Mouse (Mus musculus) kidney, postnatal 0 days (tissue): ENCODE results near the gene Magi2. TPM values are rescaled to one million over a fixed set of nuclear protein-coding genes. Genes with fewer than 3 reads are reported as not detected.
A peak's percentile ranks its signal among the peaks of the same experiment; 100 is the strongest.

Source experiments
- ATAC-seq: fragments of 200-750 bp; cut with Nextera tagmentation; replicated peaks from 2 replicates; pipeline ENCODE4 v1.8.0; 2017; ENCODE audit warnings: low read depth, moderate number of reproducible peaks, moderate TSS enrichment, moderate library complexity; ENCODE audit not compliant: low FRiP score
- DNase-seq: peaks from one replicate; pipeline ENCODE4 v3.0.0-alpha.2; 2016; ENCODE audit warnings: low spot score
- H3K27ac ChIP-seq: fragments of 300-500 bp; sonication (generic); 2 replicates; pipeline ENCODE4 v1.5.1; 2014; ENCODE audit warnings: mild to moderate bottlenecking
- H3K27me3 ChIP-seq: fragments of 300-500 bp; sonication (generic); 2 replicates; pipeline ENCODE4 v1.6.1; 2014; ENCODE audit warnings: low read length, mixed read lengths; ENCODE audit not compliant: insufficient read depth
- H3K36me3 ChIP-seq: fragments of 300-500 bp; sonication (generic); 2 replicates; pipeline ENCODE4 v1.6.1; 2014; ENCODE audit warnings: low read length, mixed read lengths; ENCODE audit not compliant: insufficient read depth
- H3K4me1 ChIP-seq: fragments of 300-500 bp; sonication (generic); replicated peaks from 2 replicates; pipeline ENCODE4 v1.6.1; 2014; ENCODE audit warnings: antibody characterized with exemption, low read length, mixed read lengths; ENCODE audit not compliant: insufficient read depth
- H3K4me2 ChIP-seq: fragments of 300-500 bp; sonication (generic); 2 replicates; pipeline ENCODE4 v1.6.1; 2014; ENCODE audit warnings: mild to moderate bottlenecking, low read length, moderate library complexity, mixed read lengths
- H3K4me3 ChIP-seq: fragments of 300-500 bp; sonication (generic); replicated peaks from 2 replicates; pipeline ENCODE4 v1.5.1; 2014; ENCODE audit warnings: low read depth, low read length
- H3K9ac ChIP-seq: fragments of 300-500 bp; sonication (generic); 2 replicates; pipeline ENCODE4 v1.6.1; 2014; ENCODE audit warnings: low read depth, low read length
- H3K9me3 ChIP-seq: fragments of 300-500 bp; sonication (generic); replicated peaks from 2 replicates; pipeline ENCODE4 v1.6.1; 2016; ENCODE audit warnings: low read length, inconsistent platforms, mixed read lengths
- CTCF ChIP-seq: IDR thresholded peaks from 2 replicates; pipeline ENCODE4 v1.5.1; 2016; ENCODE audit warnings: antibody characterized with exemption, low read depth, mild to moderate bottlenecking, moderate library complexity
- WGBS: fragments of 180-500 bp; shearing (Covaris S2); extraction: QIAGEN DNeasy Blood & Tissue Kit; methylation state at CpG from one replicate; pipeline ENCODE4 v1.1.7; 2014; 5-methylcytosine and 5-hydroxymethylcytosine counted together
- polyA plus RNA-seq: library from polyadenylated mRNA; unstranded; fragments of >200 nt; fragmentation: Nextera tagmentation; extraction: Ambion mirVana; gene quantifications from 2 replicates; pipeline ENCODE4 v1.2.1, GENCODE M21; 2015

Magi2 gene
- polyA plus RNA-seq, 1 experiment from 2014 or later, result 14.5 TPM

- no peak overlapping the region for H3K9ac ChIP-seq
- no peaks in the 10 kb centered on the region for H3K36me3 ChIP-seq
- no peak for TF ChIP-seq CTCF
- no peak overlapping the region for H3K27ac ChIP-seq
- H3K4me3 ChIP-seq, result no peak overlapping the region
- no peaks in the 10 kb centered on the region for H3K9me3 ChIP-seq
- H3K4me2 ChIP-seq, result no peak overlapping the region
- H3K27me3 ChIP-seq, result no peaks in the 10 kb centered on the region
- ATAC-seq, result no peak
- DNase-seq, result no peak
- 17% methylated on average over 1 of the region's 1 CpGs for WGBS
- no peaks in the 10 kb centered on the region for H3K4me1 ChIP-seq
These were observed 823.4 kb downstream of the Magi2 start for GRCm38 (mm10) chr5:20050284-20050683.

GRCm38 (mm10) chr5:20055000-20055399 lies 828.2 kb downstream of the Magi2 start:
- H3K9ac ChIP-seq, result no peak overlapping the region
- no peak overlapping the region for H3K27ac ChIP-seq
- H3K4me1 ChIP-seq, result no peaks in the 10 kb centered on the region
- 82% methylated on average over 1 of the region's 1 CpGs for WGBS
- TF ChIP-seq CTCF, result no peak
- ATAC-seq (no peak), DNase-seq (no peak)
- H3K36me3 ChIP-seq, result no peaks in the 10 kb centered on the region
- H3K4me2 ChIP-seq, result no peak overlapping the region
- H3K9me3 ChIP-seq, result no peaks in the 10 kb centered on the region
- H3K4me3 ChIP-seq, result no peak overlapping the region
- no peaks in the 10 kb centered on the region for H3K27me3 ChIP-seq

GRCm38 (mm10) chr5:20056074-20056842 lies 829.4 kb downstream of the Magi2 start:
- H3K9ac ChIP-seq, result no peak overlapping the region
- no peaks in the 10 kb centered on the region for H3K9me3 ChIP-seq
- H3K4me3 ChIP-seq, result no peak overlapping the region
- no peaks in the 10 kb centered on the region for H3K36me3 ChIP-seq
- ATAC-seq (peak; percentile 69; the same call in 1 of the 2 replicates), DNase-seq (peak; percentile 78)
- WGBS, result 17% methylated on average over 5 of the region's 5 CpGs
- no peaks in the 10 kb centered on the region for H3K4me1 ChIP-seq
- TF ChIP-seq CTCF, result no peak
- H3K27me3 ChIP-seq, result no peaks in the 10 kb centered on the region
- H3K27ac ChIP-seq, result no peak overlapping the region
- no peak overlapping the region for H3K4me2 ChIP-seq

GRCm38 (mm10) chr5:20056856-20057255 lies 830.0 kb downstream of the Magi2 start:
- 55% methylated on average over 2 of the region's 2 CpGs for WGBS
- H3K9me3 ChIP-seq, result no peaks in the 10 kb centered on the region
- H3K27ac ChIP-seq, result no peak overlapping the region
- TF ChIP-seq CTCF, result no peak
- H3K4me1 ChIP-seq, result no peaks in the 10 kb centered on the region
- no peaks in the 10 kb centered on the region for H3K36me3 ChIP-seq
- no peak overlapping the region for H3K4me2 ChIP-seq
- no peak overlapping the region for H3K4me3 ChIP-seq
- H3K9ac ChIP-seq, result no peak overlapping the region
- no peaks in the 10 kb centered on the region for H3K27me3 ChIP-seq
- DNase-seq (no peak), ATAC-seq (no peak)

- no peak overlapping the region for H3K4me2 ChIP-seq
- ATAC-seq, result no peak
- H3K9ac ChIP-seq, result no peak overlapping the region
- whole genome bisulfite sequencing, result 49% methylated on average over 4 of the region's 4 CpGs
- no peak for DNase-seq
- H3K4me1 ChIP-seq, result no peaks in the 10 kb centered on the region
- no peak for TF ChIP-seq CTCF
- H3K36me3 ChIP-seq, result no peaks in the 10 kb centered on the region
- H3K27me3 ChIP-seq, result no peaks in the 10 kb centered on the region
- H3K27ac ChIP-seq, result no peak overlapping the region
- no peak overlapping the region for H3K4me3 ChIP-seq
- H3K9me3 ChIP-seq, result no peaks in the 10 kb centered on the region
These were observed 835.2 kb downstream of the Magi2 start for GRCm38 (mm10) chr5:20062011-20062410.

- H3K9ac ChIP-seq, result no peak overlapping the region
- ATAC-seq (no peak), DNase-seq (no peak)
- TF ChIP-seq CTCF, result no peak
- no peak overlapping the region for H3K27ac ChIP-seq
- WGBS, result 89% methylated on average over 1 of the region's 1 CpGs
- H3K36me3 ChIP-seq, result no peaks in the 10 kb centered on the region
- H3K9me3 ChIP-seq, result no peaks in the 10 kb centered on the region
- no peaks in the 10 kb centered on the region for H3K27me3 ChIP-seq
- no peaks in the 10 kb centered on the region for H3K4me1 ChIP-seq
- no peak overlapping the region for H3K4me2 ChIP-seq
- no peak overlapping the region for H3K4me3 ChIP-seq
These were observed 838.2 kb downstream of the Magi2 start for GRCm38 (mm10) chr5:20065081-20065480.
